Mouse (Mus musculus): ENCODE results near the gene Vmn1r199. TPM values are rescaled to one million over a fixed set of nuclear protein-coding genes. Genes with fewer than 3 reads are reported as not detected.

Gene Vmn1r199
- total RNA-seq (2021) = not detected
- long read RNA-seq, experiment 1 = 0 reads
- long read RNA-seq, experiment 2 = 0 reads

GRCm38 (mm10) chr13:22379518-22379917 is at the start of gene Vmn1r199:
TSS of gene Vmn1r199 (plus strand) at chr13:22379818.
- no peak for DNase-seq (ENCODE audit: low spot score in 2 of 2)

GRCm38 (mm10) chr13:22333269-22333668 is 46.3 kb upstream of the Vmn1r199 start:
- DNase-seq (ENCODE audit: low spot score in 2 of 2) = no peak

GRCm38 (mm10) chr13:22335565-22335964 is 44.1 kb upstream of the Vmn1r199 start:
- DNase-seq (ENCODE audit: low spot score in 2 of 2) = no peak

GRCm38 (mm10) chr13:22350064-22350463 is 29.6 kb upstream of the Vmn1r199 start, which contains the start of gene Vmn1r198:
TSS of gene Vmn1r198 (plus strand) at chr13:22350364.
- DNase-seq (ENCODE audit: low spot score in 2 of 2) = no peak

GRCm38 (mm10) chr13:22350813-22351212 is 28.8 kb upstream of the Vmn1r199 start:
- no peak for DNase-seq (ENCODE audit: low spot score in 2 of 2)

GRCm38 (mm10) chr13:22381128-22381527 is 1.5 kb downstream of the Vmn1r199 start:
- peak; percentile 23 to 70 for DNase-seq (ENCODE audit: low spot score in 2 of 2)

GRCm38 (mm10) chr13:22383401-22383800 is 3.8 kb downstream of the Vmn1r199 start:
- DNase-seq (ENCODE audit: low spot score in 2 of 2) = no peak

GRCm38 (mm10) chr13:22387050-22387449 is 7.4 kb downstream of the Vmn1r199 start:
- DNase-seq (ENCODE audit: low spot score in 2 of 2) = no peak

GRCm38 (mm10) chr13:22390073-22390472 is 10.5 kb downstream of the Vmn1r199 start, which contains the start of gene Vmn1r200:
TSS of gene Vmn1r200 (plus strand) at chr13:22390373.
- no peak for DNase-seq (ENCODE audit: low spot score in 2 of 2)

GRCm38 (mm10) chr13:22402978-22403377 is 23.4 kb downstream of the Vmn1r199 start:
- DNase-seq (ENCODE audit: low spot score in 2 of 2) = peak in 1 of 2 experiments; percentile 47

Other genes starting within 250 kb of the Vmn1r199 start
- gene Vmn1r191, start 195.8 kb upstream of the Vmn1r199 start, total RNA-seq (2021) = not detected
- not detected for gene Vmn1r192, start 188.7 kb upstream of the Vmn1r199 start, total RNA-seq (2021)
- not detected for gene Vmn1r193, start 156.7 kb upstream of the Vmn1r199 start, total RNA-seq (2021)
- not detected for gene Vmn1r194, start 135.6 kb upstream of the Vmn1r199 start, total RNA-seq (2021)
- not detected for gene Vmn1r195, start 109.3 kb upstream of the Vmn1r199 start, total RNA-seq (2021)
- not detected for gene Vmn1r196, start 89.9 kb upstream of the Vmn1r199 start, total RNA-seq (2021)
- gene Vmn1r197, start 55.2 kb upstream of the Vmn1r199 start, total RNA-seq (2021) = not detected
- gene Vmn1r198, start 29.5 kb upstream of the Vmn1r199 start, total RNA-seq (2021) = not detected
- gene Vmn1r200, start 10.6 kb downstream of the Vmn1r199 start, total RNA-seq (2021) = not detected
- gene Vmn1r201, start 92.1 kb downstream of the Vmn1r199 start, total RNA-seq (2021) = not detected
- under 1 TPM in 1 of 2 experiments, not detected in 1; 0.07 TPM for gene Vmn1r202, start 125.6 kb downstream of the Vmn1r199 start, total RNA-seq (2021)
- gene Vmn1r203, start 138.3 kb downstream of the Vmn1r199 start, total RNA-seq (2021) = not detected
- gene Vmn1r204, start 173.4 kb downstream of the Vmn1r199 start, total RNA-seq (2021) = not detected
- gene Vmn1r205, start 213.2 kb downstream of the Vmn1r199 start, total RNA-seq (2021) = not detected
- not detected for gene Vmn1r206, start 244.4 kb downstream of the Vmn1r199 start, total RNA-seq (2021)

Measured in layer of hippocampus, postnatal 14 days (tissue).